Mouse (Mus musculus) mature B cell (primary cell): ENCODE measurements around the gene Selenok.

Experiments
- in situ Hi-C: fragments of 300-500 bp; cut with MboI; formaldehyde crosslinking; loops from 2 replicates; pipeline ENCODE4 v1.14.3; 2019

Gene Selenok

DNA sequence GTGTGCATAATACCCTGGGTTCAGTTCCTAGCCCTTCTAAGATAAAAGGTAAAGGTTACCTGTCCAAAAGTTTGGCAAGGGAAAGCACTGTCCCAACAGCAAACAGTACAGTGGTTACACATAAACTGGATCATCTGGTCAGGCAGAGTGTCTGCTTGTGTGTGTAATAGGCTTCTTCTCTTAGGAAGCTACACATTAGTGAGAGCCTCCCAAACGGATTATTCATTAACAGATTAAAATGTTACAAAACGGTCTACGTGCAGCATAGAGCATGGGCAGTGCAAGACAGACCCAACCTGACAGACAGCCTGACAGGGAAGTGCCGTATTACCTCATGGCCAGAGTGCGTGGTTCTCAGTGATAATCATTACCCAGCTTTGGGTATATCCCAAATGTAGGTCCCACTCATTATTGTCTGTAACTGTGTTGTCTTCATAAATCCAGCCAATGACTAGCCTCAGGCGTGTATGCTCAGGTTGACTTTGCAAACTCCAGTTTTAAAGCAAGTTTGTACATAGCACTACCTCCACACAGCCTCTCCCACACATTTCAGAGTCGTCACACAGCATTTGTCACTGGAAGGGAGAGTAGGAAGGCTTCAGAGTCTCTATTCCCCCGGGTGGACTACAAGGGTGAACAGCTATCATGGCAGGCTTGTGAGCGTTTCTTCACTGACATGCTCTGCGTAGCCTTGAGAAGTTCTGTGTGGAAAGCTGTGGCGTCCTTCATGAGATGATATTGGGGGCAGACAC is 28.1 kb downstream of the Selenok start:
- in situ Hi-C loops: no loop called here

DNA sequence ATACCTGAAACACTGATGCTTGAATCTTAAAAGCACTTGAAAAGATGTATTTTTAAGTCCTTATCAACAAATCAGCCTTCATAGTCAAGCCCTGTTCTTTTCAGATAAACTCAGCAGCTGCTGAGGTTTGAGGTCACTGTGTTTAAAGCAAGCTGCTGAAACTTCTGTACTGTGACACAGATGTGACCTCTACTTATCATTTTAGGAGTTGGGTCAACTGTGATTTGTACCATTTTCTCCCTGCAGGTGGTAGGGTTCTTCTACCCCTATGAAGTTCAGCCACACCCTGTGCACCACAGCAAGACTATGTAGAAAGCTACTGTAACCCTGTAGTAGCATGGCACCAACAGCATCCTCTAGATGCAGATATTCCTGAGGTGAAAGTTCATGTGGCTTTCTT is 29.2 kb downstream of the Selenok start:
- in situ Hi-C loops: no loop called here

DNA sequence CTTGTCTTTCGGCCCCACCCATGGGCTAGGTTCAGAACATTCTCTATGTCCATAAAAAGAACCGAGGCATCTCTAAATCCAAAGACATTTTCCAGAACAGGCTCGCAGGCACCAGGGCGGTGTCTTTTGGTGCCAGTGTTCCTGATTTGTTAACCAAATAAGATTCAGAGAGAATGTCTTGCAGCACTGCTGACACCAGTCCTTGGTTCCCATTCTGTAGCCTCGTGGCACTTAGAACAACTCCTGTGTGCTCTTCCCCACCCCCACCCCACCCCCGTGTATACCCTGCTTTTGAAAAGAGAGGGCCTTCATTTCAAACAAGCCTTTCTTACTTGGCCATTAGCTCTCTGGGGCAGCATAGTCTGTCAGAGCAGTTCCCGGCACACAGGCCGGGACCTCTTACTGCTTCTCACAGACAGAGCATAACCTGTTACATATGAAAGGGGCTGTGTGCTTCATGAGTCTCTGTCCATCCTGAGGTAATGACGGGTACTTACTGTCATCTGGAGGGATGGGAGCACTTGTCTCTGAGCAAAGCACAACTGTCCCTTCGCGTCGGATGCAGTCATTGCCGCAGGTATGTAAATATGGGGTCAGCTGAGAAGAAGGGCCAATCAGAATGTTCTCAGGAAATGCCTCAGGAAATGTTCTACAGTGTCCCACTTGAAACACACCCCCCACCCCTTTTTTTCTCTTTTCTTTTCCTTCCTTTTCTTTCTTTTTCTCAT is 30.8 kb downstream of the Selenok start:
- in situ Hi-C loops: no loop called here

DNA sequence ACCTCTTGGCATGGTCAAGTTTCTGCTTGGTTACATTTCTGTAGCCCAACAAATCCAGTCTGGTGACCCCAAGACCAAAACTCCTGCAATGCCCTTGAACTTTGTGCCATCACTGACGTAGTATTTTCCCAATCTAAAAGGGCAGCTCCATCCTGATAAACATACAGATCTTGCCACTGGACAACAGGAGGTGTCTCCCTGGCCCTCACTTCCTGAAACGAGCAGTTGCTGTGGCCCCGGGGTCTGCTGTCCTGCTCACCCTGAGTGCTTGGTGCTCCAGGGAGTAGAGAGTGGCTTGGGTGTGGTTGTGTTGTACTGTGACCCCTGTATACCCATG is 31.3 kb downstream of the Selenok start:
- in situ Hi-C loops: no loop called here

DNA sequence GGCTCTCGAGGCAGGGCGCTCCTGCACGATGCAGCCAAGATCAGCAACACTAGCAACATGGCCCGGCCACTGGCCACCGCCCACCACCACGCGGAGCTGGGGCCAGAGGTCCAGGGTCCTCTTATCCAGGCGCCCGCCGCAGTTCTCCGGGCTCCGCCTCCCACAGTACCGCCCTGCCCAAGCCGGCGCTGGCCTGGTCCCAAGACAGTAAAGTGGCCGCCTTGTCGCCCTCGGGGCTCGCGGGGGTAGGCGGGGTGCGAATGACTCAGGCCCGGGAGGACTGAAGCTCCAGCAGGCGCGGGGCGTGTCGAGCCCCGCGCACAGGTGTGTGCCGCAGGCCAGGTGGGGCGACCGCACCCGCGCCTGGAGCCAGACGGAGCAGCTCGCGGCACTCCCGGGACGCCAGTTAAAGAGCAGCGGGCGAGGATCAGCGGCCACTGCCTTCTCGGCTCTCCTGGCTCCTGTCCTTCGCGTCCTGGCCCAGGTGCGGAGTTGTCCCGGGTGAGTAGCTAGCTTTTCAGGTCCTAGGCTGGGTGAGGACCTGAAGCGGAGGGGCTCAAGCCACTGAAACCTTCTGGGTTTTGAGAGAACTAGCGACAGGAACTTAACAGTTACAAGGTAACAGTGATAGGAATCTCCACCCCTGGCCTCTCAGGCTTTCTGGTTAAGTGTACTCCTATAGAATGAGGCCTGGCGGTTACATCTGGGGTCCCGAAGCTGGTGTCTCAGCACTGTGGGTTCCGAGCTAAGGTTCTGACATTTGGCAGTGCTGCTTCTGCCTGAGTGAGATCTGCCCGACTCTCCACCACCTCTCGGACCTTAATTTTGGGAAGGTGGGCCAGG is 40.8 kb downstream of the Selenok start, which contains the start of the genes Il17rb and Chdh:
Gene Il17rb (minus strand): TSS at position 164 of the 843 bp plus-strand sequence.
Gene Chdh (plus strand): TSS at position 291 of the 843 bp plus-strand sequence.
- in situ Hi-C loops: no loop called here

DNA sequence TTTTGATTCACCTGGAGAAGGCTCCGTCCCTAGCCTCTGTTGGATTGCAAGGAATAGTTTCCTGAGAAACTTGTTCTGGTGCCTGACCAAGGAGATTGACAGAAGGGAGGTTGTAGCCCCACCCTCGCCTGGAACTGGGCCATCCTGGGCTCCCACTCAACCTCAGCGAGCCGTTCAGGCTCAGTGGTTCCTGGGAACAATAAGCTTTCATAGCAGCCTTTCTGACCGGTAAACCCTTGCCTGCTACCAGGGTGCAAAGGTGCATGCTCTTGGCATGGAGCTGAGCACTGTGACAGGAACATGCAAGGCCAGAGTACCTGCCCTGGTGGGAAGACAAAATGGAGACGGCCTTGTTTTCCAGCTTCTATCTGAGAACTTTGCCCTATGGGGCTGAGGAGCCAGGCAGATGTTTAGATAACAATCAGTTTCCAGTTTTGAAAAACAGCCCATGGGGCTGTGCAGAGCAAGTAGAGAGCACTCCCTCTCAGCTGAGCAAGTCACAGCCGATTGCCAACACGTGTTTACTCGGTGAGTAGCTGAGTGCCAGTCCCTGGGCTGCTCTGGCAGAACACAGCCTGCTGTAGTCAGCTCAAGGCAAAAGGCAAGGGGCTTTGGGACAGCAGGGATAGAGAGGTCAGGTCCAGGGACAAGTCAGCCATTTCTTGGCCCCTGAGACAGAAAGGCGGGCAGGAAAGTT is 41.9 kb downstream of the Selenok start:
- in situ Hi-C loops: no loop called here

DNA sequence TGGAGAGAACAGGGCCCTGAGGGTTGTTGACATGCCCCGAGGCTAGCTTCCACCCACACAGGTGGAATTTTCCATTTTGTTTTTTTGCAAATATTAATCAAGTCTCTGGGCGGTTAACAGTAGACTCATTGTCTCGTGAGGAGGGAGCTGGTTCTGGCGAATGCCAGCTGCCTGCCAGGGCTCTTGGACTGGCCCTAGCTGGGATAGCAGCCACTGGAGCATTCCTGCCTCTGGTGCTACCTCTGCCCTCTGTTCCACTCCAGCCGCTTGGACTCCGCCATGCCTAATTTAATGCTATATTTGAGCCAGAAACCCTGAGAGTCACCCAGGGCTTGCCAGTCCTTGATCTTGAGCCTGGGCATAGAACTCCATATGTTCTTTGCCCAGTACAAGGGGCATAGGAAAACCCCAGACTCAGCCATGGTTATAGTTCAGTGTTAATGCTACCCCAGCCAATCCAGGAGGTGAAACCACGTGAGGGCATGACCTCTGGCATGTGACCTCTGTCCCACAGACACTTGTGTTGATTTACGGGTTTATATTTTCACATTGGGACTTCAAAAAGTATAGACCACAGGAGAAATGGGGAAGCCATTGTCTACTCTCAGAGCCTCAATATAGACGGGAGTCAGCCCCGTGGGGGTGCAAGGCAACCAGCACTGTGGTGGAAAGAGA is 43.9 kb downstream of the Selenok start:
- in situ Hi-C loops: no loop called here

DNA sequence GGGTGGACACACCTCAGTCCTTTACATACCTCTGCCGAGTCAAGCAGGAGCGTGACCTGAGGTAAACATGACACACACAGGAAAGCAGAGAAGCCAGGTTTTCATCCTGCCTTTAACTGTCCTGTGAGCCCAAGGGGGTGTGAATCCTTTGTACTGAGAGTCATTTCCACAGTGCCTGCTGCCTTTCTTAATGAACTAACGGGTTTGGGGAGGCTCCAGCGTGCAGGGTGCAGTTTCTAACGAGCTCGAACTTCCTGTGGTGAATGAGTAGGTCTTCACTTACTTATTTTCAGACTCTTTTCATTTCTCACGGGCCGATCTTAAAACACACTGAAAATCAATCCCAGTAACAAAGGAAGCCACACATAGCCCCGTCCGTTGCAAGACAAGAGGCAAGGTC is 46.4 kb downstream of the Selenok start:
- in situ Hi-C loops: no loop called here

DNA sequence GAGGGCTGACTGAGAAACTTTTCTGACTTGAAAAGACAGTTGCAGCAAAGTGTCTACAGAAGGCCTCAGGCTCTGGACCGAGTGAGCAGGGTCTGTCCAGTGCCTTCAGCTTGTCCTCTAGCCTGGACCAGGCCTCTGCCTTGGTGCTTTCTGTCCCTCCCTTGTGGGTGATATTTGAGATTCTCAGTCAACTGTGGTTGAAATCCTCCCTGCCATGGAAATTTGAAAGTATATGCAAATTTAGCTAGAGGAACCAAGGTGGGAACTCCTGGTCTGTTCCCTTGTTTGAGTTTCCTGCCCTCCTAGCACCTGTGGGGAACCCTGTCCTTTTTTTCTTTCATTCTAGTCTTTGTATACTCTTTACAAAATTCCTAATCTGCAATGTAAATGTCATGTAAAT is 46.9 kb downstream of the Selenok start:
- in situ Hi-C loops: no loop called here

DNA sequence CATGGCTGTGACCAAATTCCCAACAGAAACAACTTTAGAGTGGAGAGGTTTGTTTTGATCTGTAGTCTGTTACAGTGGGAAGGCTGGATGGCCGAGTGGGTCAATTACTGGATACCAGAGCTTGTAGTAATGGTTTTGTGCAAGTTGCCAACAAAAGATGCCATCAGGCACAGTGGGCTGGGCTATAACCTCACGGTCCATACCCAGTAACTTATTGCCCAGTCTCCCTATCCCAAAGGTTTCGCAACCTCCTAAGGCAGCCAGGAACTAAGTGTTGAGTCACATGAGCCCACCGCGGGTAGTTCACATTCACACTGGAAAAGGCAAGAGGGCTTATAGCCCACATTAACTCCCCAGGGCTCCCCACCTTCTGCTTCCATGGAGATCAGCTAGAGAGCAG is 48.6 kb downstream of the Selenok start:
- in situ Hi-C loops: no loop called here

DNA sequence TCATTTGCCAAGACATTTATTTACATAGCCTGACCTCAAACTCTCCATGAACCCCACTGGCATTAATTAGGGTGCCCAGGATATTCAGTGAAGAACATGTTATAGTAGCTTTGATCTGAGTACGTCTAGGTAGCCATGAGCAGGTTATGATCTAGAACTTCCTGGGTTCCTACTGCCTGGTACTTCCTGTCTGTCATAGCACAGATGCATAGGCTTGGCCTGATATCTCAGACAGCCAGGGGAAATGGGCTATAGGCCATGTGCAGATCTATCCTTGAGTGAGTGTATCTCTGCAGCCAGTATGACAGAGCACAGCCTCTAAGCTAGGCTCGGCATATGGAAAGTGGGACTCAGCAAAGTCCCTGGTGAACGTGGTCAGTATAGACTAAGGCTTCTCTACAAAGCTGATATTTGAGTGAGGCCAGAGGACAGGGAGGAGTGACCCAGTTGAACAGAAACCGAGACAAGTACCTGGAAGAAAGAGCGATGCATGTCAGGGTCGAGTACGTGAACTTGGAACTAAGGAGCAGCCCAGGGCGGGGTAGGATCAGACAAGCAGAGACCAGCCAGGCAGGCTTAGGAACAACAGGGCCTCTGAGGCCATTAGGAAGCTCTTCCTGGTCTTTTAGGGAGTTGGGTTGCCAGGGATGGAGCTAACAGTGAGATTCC is 49.8 kb downstream of the Selenok start:
- in situ Hi-C loops: no loop called here

DNA sequence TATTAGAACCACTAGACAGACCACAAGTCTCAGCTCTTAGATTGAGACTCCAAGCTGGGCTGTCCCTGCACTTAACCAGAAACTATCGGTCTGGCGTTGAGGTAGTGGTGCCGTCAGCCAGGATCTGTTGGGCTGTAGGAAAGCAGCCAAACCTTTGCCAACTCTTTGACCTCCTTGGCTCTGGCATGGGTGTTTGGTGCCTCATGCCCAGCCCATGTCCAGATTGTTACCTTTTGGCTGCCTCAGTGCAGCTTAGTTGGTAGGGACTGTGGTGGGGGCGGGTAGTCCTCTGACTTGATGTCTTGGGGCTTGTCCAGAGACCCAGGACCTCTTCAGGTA is 50.3 kb downstream of the Selenok start:
- in situ Hi-C loops: no loop called here

DNA sequence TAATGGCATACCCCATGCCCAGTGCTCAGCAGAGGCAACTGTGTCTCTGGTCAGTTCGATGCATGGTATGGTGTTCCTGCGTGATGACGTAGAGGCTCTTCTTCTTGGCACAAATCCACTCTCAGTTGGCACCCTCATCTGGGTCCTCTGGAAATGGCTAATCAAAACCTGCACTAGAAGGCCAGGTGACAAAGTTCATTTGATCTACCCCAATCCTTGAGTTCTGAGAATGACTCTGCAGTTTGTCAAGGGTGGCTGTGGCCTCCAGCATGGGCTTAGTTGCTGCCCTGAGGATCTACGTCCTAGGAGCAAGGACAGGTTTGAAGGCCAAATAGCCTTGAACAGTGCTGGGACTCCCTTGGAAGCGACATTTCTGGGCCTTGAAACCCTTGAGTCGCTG is 50.7 kb downstream of the Selenok start:
- in situ Hi-C loops: no loop called here

DNA sequence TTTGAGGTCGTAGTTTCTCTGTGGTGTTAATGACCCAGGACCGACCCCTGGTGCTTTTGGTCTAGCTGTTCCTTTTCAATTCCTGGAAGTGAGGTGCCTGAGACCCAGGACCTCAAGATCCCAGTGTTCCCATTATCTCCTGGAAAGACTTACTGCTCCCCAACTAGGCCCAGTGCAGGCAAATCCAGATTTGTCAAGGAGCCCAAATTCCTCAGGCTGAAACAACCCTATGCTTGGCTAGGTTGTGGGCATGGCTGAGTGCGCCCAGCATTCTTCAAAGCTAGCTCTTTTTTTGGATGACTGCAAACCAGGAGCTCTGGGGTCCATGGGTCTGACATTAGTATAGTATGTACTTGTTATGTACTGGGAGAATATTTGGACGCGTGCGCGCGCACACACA is 51.3 kb downstream of the Selenok start:
- in situ Hi-C loops: no loop called here

DNA sequence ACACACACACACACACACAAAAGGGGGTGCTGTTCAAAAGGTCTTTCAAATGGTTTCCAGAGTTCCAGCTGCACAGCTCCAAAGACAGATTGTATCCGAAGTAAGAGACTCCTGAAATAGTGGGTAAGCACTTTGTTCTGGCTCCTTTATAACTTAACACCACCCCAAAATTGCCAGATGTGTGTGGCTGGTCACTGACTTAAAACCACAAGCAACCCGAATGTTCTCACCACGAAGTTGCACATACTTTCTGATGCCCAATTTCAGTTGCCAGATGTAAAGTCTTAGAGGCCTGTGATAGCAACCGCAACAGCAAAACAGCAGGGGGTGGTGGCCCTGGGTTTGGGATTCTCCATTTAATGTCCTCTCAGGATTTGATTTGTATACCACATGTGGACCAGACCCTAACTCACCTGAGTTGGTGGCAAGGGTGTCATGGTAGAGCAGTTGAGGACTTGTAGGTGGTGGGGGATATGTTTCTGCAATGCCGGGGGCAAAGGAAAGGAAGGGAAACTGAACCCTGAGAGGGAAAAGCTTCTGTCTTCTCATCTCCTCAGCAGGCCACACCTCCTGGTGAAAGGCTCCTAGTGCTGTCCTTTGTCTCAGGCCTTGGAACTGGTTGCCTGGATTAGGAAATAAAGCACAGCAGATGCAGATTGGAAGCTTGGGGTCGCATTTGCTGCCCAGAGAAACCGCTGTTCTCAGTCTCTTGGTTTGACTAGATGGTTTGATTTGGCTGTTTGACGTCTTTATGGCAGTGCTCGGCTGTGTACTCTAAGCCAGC is 51.9 kb downstream of the Selenok start:
- in situ Hi-C loops: no loop called here

DNA sequence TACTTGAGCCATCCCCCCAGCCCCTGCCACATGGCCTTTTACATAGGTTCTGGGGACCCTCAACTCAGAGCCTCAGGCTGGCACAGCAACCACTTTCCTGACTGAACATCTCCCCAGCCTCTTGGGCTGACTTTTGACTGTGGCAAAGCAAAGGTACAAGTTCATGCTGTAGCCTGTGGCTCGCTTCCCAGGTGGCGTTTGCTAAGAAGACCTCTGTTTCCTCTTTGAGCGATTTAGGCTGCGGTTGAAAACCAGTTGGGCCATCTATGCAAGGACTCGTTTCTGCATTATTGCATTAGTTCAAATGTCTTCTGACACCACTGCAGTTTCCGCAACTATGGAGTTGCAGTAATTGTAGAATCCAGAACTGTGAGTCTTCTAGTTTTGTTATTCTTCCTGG is 54.4 kb downstream of the Selenok start:
- in situ Hi-C loops: no loop called here

DNA sequence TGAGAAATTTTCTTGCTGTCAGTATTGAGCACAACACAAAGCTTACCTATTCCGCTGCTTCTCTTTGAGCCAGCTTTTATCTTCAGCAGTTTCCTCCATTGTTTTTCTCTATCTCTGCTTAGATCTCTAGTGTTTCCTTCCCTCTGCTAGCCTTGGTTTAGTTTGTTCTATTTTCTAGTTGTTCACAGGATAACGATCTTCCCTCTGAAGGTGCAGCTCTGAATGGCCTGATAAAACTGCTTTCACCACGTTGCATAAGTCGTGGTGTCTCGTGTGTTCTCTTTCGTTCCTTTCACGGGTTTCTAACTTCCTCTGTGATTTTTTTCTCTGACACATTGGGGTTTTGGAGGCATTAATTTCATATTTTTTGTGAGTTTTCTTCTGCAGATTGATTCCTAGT is 56.3 kb downstream of the Selenok start:
- in situ Hi-C loops: no loop called here
